Mouse (Mus musculus) brown adipose tissue, adult 24 weeks (tissue): ENCODE measurements around the gene Gm34302. TPM values are rescaled to one million over a fixed set of nuclear protein-coding genes. Genes with fewer than 3 reads are reported as not detected.

Experiments used
- polyA plus RNA-seq: library from polyadenylated mRNA; stranded (reverse); fragments of >200 nt; gene quantifications from 2 replicates; pipeline ENCODE4 v1.2.4, GENCODE M21; 2012; ENCODE audit not compliant: missing spikeins, insufficient read depth, insufficient read length

The Gm34302 gene
- polyA plus RNA-seq, 1 experiment = 4.8 TPM

Other genes starting within 250 kb of the Gm34302 start
- gene Mme, start 242.3 kb downstream of the Gm34302 start, polyA plus RNA-seq = 98.1 and 154 TPM in 2 replicates